Comparison of ENCODE assay signal across 26 mouse cellular contexts in the genomic region with DNA sequence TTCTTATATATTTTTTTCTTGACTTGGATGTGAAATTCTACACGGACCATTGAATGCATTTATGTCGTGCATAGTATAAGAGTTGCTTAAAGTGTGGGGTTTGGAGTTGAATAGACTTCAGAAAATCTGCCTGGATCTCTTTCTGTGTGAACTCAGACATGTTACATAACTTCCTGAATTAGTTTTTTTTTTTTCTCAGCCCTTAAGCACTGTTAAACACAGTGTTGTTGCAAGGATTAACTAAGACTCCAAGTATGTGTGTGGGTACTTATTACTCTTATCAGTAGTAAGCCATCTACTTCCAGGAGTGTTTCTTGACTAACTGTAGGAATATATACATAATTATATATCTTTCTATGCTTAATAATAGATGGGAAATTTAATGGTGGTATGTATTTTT. TPM values are rescaled to one million over a fixed set of nuclear protein-coding genes. Genes with fewer than 3 reads are reported as not detected.
A peak's percentile ranks its signal among the peaks of the same experiment; 100 is the strongest.
DNase-seq lines count a peak whose midpoint lies in the region; ATAC-seq and TF ChIP-seq lines count a peak whose summit lies in the region.
"Had no signal": no experiment of that assay in that cellular context is flagged by ENCODE, and none has a peak within 500 bp of the region (broad histone marks: within the 10 kb centered on the region; RNA-seq: fewer than 3 reads in every experiment).

No protein-coding gene starts in this region.

- peaks cover 5% of the 10 kb centered on the region for H3K79me2 ChIP-seq in CH12.LX (replicated peaks; ENCODE audit: control insufficient read depth, extremely low read depth, insufficient read depth, poor library complexity, severe bottlenecking)

- DNase-seq in 416B (ENCODE audit: low read depth) (peak; percentile 56), CH12.LX (ENCODE audit: extremely low read depth) (no peak)
- no peak for DNase-seq in kidney, postnatal 10 days
- no peak for DNase-seq in cerebellum, adult 11-12 months
- DNase-seq: adrenal gland, adult 2 months; adrenal gland, postnatal 14 days; cerebellum, adult 2 months; cerebellum, adult 9-11 months; cerebellum, postnatal 25 days; embryo, embryonic 11 days; gastrocnemius, postnatal 25 days; heart, adult 2 months; heart, postnatal 14 days; heart, postnatal 4 days had no signal

- peaks cover 14 to 37% of the 10 kb centered on the region in 2 experiments for H3K4me1 ChIP-seq in CH12.LX (ENCODE audit: control insufficient read depth in 1 of 2, insufficient read depth in 2 of 2)
- H3K4me1 ChIP-seq in bone marrow macrophage, adult 2 months (ENCODE audit: control insufficient read depth, insufficient read depth, low read length): peaks cover 28% of the 10 kb centered on the region
- peaks cover 7% of the 10 kb centered on the region for H3K4me1 ChIP-seq in hindbrain, embryonic 13.5 days (replicated peaks)
- H3K4me1 ChIP-seq: heart, embryonic 10.5 days; intestine, embryonic 15.5 days had no signal

- TF ChIP-seq RAD21 in CH12.LX (IDR thresholded peaks at IDR 0.05; ENCODE audit: low read depth, low read length): no peak

- no peak for ATAC-seq in hindbrain, embryonic 13.5 days (ENCODE audit: low FRiP score)
- ATAC-seq: forebrain, embryonic 15.5 days; hindbrain, embryonic 16.5 days; intestine, embryonic 15.5 days had no signal

- dilution Hi-C loops in CH12.LX (cut with MboI; ENCODE audit: extremely low pct_ligation_motif_present, extremely low pct_unique_long_range_greater_than_20kb, low sequenced_read_pairs): no loop called here

- in situ Hi-C loops in CH12.LX (cut with MboI; ENCODE audit: low pct_ligation_motif_present, low pct_unique_long_range_greater_than_20kb, low sequenced_read_pairs): no loop called here

- no peak for TF ChIP-seq CTCF in CH12.LX (conservative IDR thresholded peaks at IDR 0.05 in 1 of 2, IDR thresholded peaks at IDR 0.05 in 1 of 2; ENCODE audit: low read depth in 2 of 2, low read length in 2 of 2)
- TF ChIP-seq CTCF in bone marrow macrophage, adult 2 months (IDR thresholded peaks at IDR 0.05; ENCODE audit: low read depth, low read length): no peak

- no peak overlapping the region for H3K9ac ChIP-seq in CH12.LX (ENCODE audit: insufficient read depth, low read depth)
- H3K9ac ChIP-seq in hindbrain, embryonic 13.5 days: no peak overlapping the region
- H3K9ac ChIP-seq: embryonic facial prominence, embryonic 13.5 days; forebrain, embryonic 12.5 days; forebrain, embryonic 15.5 days; heart, embryonic 13.5 days; intestine, embryonic 15.5 days had no signal

- no peak overlapping the region for H3K4me3 ChIP-seq in CH12.LX (replicated peaks in 1 of 3; ENCODE audit: low read depth in 2 of 3, low read length in 2 of 3, poor library complexity in 1 of 3)
- no peak overlapping the region for H3K4me3 ChIP-seq in bone marrow macrophage, adult 2 months (ENCODE audit: insufficient read depth, low read length)
- H3K4me3 ChIP-seq in hindbrain, embryonic 13.5 days: no peak overlapping the region
- H3K4me3 ChIP-seq: embryonic facial prominence, embryonic 10.5 days; embryonic facial prominence, embryonic 13.5 days; erythroblast, embryonic 14.5 days; forebrain, embryonic 12.5 days; forebrain, embryonic 15.5 days; heart, adult 2 months; heart, embryonic 10.5 days; heart, embryonic 13.5 days; intestine, embryonic 15.5 days had no signal

- no peaks in the 10 kb centered on the region for H3K27me3 ChIP-seq in CH12.LX (replicated peaks)
- no peaks in the 10 kb centered on the region for H3K27me3 ChIP-seq in hindbrain, embryonic 13.5 days
- H3K27me3 ChIP-seq: embryonic facial prominence, embryonic 13.5 days; forebrain, embryonic 15.5 days; heart, embryonic 13.5 days; intestine, embryonic 15.5 days had no signal

- H3K9me3 ChIP-seq in CH12.LX (replicated peaks; ENCODE audit: low read length): no peaks in the 10 kb centered on the region
- no peaks in the 10 kb centered on the region for H3K9me3 ChIP-seq in hindbrain, embryonic 13.5 days
- H3K9me3 ChIP-seq: embryonic facial prominence, embryonic 10.5 days; embryonic facial prominence, embryonic 13.5 days; forebrain, embryonic 12.5 days; forebrain, embryonic 15.5 days; G1E; heart, embryonic 10.5 days; heart, embryonic 13.5 days; intestine, embryonic 15.5 days had no signal

- H3K27ac ChIP-seq in CH12.LX (ENCODE audit: insufficient read depth, low read depth): no peak overlapping the region
- H3K27ac ChIP-seq in bone marrow macrophage, adult 2 months (ENCODE audit: insufficient read depth, low read depth, low read length): peak overlapping the region; percentile 37; the same call in 1 of the 2 replicates
- no peak overlapping the region for H3K27ac ChIP-seq in hindbrain, embryonic 13.5 days
- H3K27ac ChIP-seq: embryonic facial prominence, embryonic 10.5 days; embryonic facial prominence, embryonic 13.5 days; forebrain, embryonic 12.5 days; forebrain, embryonic 15.5 days; heart, adult 2 months; heart, embryonic 10.5 days; heart, embryonic 13.5 days; intestine, embryonic 15.5 days had no signal

- TF ChIP-seq POLR2A in CH12.LX (IDR thresholded peaks at IDR 0.05; ENCODE audit: low read depth, low read length): no peak
- TF ChIP-seq POLR2A in bone marrow macrophage, adult 2 months (IDR thresholded peaks at IDR 0.05; ENCODE audit: borderline replicate concordance, low read depth, low read length): no peak

- no peak for TF ChIP-seq EP300 in CH12.LX (IDR thresholded peaks at IDR 0.05; ENCODE audit: low read length)

- WGBS in hindbrain, embryonic 13.5 days: 89% methylated on average over 2 of the region's 2 CpGs

- no peak overlapping the region for H3K4me2 ChIP-seq in CH12.LX (ENCODE audit: insufficient read depth, low read depth, poor library complexity, severe bottlenecking)
- no peak overlapping the region for H3K4me2 ChIP-seq in hindbrain, embryonic 13.5 days
- H3K4me2 ChIP-seq: embryonic facial prominence, embryonic 13.5 days; forebrain, embryonic 12.5 days; forebrain, embryonic 15.5 days; heart, embryonic 13.5 days; intestine, embryonic 15.5 days had no signal

- no peaks in the 10 kb centered on the region for H3K36me3 ChIP-seq in CH12.LX (replicated peaks in 1 of 2; ENCODE audit: control insufficient read depth in 1 of 2, insufficient read depth in 1 of 2, low read length in 1 of 2)
- H3K36me3 ChIP-seq in hindbrain, embryonic 13.5 days: no peaks in the 10 kb centered on the region
- H3K36me3 ChIP-seq: embryonic facial prominence, embryonic 10.5 days; embryonic facial prominence, embryonic 13.5 days; forebrain, embryonic 12.5 days; forebrain, embryonic 15.5 days; G1E; heart, embryonic 10.5 days; heart, embryonic 13.5 days; intestine, embryonic 15.5 days had no signal

TF ChIP-seq in CH12.LX, 34 proteins besides CTCF, POLR2A, EP300 and RAD21:
- TF ChIP-seq ZNF384 (IDR thresholded peaks at IDR 0.05; ENCODE audit: low read depth, low read length): peak; percentile 56; the same call in 1 of the 2 replicates
- TF ChIP-seq MAFK (IDR thresholded peaks at IDR 0.05; ENCODE audit: insufficient replicate concordance, low read length): no peak
- TF ChIP-seq BHLHE40 (IDR thresholded peaks at IDR 0.05; ENCODE audit: low read depth, low read length): no peak
- no peak for TF ChIP-seq KAT2A (IDR thresholded peaks at IDR 0.05; ENCODE audit: insufficient replicate concordance, low read length)
- TF ChIP-seq JUN (IDR thresholded peaks at IDR 0.05; ENCODE audit: insufficient read depth, low read depth, low read length): no peak
- TF ChIP-seq ZKSCAN1 (IDR thresholded peaks at IDR 0.05; ENCODE audit: borderline replicate concordance, low read depth, low read length): no peak
- no peak for TF ChIP-seq IRF4 (IDR thresholded peaks at IDR 0.05; ENCODE audit: low read depth, low read length)
- no peak for TF ChIP-seq TBP (conservative IDR thresholded peaks at IDR 0.05; ENCODE audit: low read depth, low read length)

RNA-seq across cellular contexts. Expression of a gene that starts 3.7 kb away (rescaled TPM):
- 59.1 and 78.5 TPM in 2 replicates for total RNA-seq in CH12.LX (2012; rRNA removed)
- total RNA-seq in CH12.LX (2014; rRNA removed): 49.7 and 51.3 TPM in 2 replicates
- polyA plus RNA-seq in CH12.LX (2012; ENCODE audit: insufficient read length, low read depth): 38.5 and 39.6 TPM in 2 replicates
- polyA plus RNA-seq in bone marrow macrophage, adult 2 months (2012; ENCODE audit: insufficient read depth, insufficient read length, missing spikeins): 84.9 and 106 TPM in 2 replicates
- polyA plus RNA-seq in hindbrain, embryonic 13.5 days (2015; fragmentation: Nextera tagmentation; extraction: Ambion mirVana): 21.7 and 24.6 TPM in 2 replicates
